Mouse (Mus musculus) layer of hippocampus, adult 9-11 months (tissue): ENCODE data around the gene Gid4.

Experiments
- DNase-seq: peaks from one replicate; pipeline ENCODE4 v3.0.0; 2022

Gid4 gene

GRCm38 (mm10) chr11:60416963-60417716 lies at the start of gene Gid4:
Gene Gid4 (plus strand): TSS chr11:60417145.
- DNase-seq: peak; percentile 99

DNA sequence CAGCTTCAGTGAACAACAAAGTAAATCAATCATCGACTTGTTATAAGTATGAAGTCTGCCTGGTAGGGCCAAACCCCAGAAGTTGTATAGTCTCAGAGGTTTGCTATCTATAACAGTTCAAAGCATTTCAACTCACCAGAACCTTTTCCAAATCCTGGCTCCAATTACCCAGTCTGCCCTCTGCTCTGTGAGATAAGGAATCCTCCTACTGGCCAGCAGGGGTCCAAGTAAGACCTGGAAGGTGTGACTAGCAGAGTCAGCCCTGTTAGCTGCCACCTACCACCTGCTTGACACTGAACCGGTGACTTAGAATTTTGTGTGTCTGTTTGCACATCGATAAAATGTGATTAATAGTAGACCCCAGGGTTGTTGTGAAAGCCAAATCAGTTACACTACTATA lies 49.7 kb upstream of the Gid4 start:
- DNase-seq: no peak

DNA sequence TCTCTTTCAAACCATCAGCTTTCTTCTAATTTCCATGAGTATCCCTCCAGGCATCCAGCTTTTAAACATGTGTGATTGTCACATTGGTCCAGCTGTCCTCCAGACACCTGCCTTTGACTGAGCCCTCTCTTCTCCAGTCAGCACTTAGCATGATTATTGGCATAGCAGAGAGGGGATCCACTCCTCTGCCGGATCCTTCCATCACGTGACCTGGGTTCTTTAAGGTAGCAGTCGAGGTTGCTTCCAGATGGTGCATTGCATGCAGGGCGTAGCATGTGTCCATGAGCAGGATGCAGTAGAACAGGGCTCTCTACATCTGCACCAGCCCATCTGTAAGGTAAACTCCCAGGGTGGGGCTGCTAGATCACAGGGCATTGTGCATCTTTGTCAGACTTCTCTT lies 48.0 kb upstream of the Gid4 start:
- no peak for DNase-seq

- no peak for DNase-seq
These were observed 47.5 kb upstream of the Gid4 start for GRCm38 (mm10) chr11:60369448-60369847.

- DNase-seq: no peak
These were observed 46.5 kb upstream of the Gid4 start for GRCm38 (mm10) chr11:60370431-60370830.

GRCm38 (mm10) chr11:60374481-60374880 lies 42.5 kb upstream of the Gid4 start:
- DNase-seq: no peak

DNA sequence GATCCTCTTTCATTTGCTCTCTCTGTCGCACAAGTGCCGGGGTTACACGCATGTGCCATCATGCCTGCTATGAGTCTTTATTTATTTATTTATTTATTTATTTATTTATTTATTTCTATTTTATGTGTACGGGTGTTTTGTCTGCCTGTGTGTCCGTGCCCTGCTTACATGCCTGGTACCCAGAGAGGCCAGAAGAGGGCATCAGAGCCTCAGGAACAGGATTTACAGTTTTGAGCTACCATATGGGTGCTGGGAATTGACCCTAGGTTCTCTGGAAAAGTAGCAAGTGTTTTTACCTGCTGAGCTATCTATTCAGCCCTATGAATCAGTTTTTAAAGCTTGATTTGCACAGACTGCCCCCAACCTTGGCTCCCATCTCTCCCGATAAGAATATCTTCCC lies 33.4 kb upstream of the Gid4 start:
- DNase-seq: no peak

DNA sequence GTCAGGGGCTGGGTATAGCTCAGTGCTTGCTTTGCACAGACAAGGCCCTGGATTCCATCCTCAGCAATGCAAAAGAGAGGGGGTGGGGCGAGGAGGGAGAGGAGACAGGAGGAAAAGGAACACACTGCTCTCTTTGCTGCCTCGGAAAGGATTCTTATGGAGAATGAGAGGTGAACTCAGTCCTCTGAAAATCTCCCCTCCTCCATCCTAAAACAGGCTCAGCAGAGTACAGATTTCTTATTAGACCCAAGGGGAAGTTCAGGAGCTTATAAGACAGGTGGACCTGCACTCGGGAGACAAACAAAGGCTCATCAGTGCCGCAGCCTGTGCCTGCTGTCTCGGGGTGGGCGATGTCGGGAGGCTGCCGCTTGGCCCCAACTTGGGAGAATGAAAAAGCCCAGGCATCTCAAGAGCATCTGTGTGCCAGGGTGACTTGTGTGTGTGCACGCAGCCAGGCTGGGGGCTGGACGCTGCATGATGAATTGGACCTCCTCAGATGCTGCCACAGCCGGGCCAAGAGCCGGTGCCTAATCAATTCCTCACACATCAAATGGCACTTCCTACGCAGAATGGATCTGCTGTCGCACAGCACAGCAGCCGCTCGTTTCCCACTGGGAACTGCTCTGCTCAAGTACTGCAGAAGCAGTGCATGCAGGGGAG lies 32.1 kb upstream of the Gid4 start:
- peak; percentile 89 for DNase-seq

GRCm38 (mm10) chr11:60385946-60386345 lies 31.0 kb upstream of the Gid4 start:
- no peak for DNase-seq

DNA sequence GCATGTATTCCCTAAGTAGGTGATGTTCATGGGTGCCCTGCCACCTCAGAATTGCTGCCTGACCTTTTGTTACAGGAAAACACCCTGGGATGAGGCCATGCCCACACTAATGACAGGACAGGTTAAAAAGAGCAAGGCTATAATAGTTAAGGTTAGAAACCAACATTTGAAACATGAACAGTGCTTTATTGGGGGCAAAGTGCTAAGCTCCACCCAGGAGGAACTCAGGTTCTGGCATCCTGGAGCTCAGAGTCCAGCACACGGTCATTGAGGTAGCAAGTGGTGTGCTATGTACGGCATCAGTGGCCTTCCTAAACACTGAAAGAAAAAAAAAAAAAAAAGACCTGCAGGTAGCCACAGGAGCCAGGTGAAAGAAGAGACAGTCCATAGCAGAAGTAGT lies 29.0 kb upstream of the Gid4 start:
- no peak for DNase-seq

DNA sequence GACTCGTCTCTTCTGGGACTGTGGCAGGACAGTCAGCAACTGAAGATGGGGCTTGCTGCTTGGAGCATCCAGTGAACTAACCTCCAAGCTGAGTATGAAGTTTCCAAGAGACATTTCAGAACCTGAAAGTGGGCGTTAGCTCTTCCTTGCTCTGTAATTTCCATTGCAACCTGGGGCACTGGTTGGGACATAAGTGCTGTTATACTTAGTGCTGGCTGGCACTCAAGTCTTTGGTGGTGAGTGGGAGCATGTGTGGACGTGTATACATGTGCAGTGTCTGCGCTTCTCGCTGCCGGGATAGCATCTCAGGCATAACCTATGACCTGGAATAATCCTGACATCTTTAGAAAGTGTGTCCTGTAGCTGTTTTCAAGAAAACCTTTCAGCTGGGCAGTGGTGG lies 25.6 kb upstream of the Gid4 start:
- DNase-seq: no peak

DNA sequence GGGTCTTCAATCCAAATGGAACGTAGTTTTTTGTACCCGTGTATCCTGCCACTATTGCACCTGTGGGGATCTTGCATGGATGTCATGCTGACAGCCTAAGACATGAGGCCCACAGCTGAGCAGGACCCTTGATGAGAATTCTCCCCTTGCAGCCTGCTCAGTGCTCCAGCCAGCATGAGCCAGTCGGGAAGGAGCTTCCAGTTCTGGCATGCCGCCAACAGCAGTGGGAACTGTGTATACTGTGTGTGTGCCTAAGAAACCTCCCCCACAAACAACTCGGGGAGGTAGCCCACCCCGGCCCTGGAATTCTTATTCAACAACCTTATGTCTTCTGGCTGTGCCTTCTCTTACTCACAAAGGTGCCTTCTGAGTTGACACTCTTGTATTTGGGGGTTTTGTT lies 20.4 kb upstream of the Gid4 start:
- no peak for DNase-seq

DNA sequence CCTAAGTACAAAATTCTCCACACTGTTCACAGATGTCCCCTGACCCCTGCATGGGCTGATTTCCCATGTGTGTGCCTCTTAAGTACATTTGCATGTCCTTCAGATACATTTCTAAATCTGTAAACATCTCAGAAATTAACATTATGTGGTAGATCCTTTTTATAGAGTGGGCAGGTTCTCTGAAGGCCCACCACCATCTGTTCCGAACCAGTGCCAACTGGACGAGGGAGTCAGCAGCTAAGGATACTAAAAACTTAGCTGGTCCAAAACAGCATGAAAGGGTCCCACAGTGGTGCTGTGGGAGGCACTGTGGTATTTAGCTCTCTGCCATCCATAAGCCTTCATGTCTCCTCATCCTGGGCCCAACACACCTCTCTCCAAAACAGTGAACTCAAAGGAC lies 19.8 kb upstream of the Gid4 start:
- peak; percentile 20 for DNase-seq

DNA sequence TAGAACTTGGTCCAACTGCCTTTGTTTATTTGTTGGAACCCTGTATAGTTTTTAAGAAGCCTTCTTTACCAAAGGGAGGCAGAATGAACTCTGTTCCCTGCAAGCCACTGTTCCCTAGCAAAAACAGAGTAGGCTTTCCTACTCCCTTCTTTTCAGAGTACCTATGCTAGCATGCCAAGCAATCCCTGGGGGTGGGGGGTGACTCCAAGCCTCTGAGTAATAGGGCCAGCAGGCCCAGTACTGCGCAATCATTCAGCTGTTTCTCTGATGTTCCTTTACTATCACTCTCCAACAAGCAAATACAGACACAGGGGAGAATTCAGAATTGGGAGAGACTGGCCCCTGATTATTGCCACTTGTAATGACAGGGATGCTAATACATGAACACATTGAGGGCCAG lies 10.3 kb upstream of the Gid4 start:
- peak; percentile 27 for DNase-seq

DNA sequence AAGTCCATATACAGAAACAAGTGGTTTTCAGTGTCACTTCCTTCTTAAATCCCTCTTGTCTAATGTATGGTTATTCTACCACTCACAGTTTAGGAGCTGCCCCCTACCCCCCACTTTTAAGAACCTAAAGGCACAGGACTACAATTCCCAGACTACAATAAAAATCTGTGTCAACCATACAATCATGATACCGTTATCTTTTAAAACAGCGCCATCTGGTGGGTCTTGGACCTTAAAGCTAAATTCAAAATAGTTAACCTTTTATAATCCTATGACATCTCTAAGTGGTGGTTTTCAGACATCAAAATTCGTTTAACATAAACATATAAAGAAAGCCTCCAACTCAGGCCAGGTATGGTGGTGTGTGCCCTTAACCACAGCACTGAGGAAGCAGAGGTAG lies 4.8 kb upstream of the Gid4 start:
- DNase-seq: peak; percentile 57

DNA sequence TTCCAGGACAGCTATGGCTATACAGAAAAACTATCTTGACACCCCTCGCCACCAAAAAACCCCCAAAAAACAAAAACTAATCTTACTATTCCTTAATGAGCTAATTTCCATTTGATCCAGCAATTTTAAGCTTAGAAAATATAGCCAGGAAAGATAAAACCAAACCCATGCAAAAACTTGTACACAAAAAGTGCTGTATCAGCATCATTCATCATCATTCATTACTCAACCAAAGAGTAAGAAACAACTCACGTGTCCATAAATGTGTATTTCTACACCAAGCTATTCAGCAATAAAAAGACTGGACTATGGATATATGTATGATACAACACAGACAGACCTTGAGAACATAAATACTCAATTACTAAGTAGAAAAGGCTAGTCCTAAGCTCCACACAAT lies 4.0 kb upstream of the Gid4 start:
- DNase-seq: no peak

- DNase-seq: no peak
These were observed 369 bp upstream of the Gid4 start for GRCm38 (mm10) chr11:60416590-60416962.

- DNase-seq: peak; percentile 28
These were observed 950 bp downstream of the Gid4 start, which contains the start of gene Atpaf2 for GRCm38 (mm10) chr11:60417717-60418472. Gene Atpaf2 (minus strand): TSS chr11:60418457.

DNA sequence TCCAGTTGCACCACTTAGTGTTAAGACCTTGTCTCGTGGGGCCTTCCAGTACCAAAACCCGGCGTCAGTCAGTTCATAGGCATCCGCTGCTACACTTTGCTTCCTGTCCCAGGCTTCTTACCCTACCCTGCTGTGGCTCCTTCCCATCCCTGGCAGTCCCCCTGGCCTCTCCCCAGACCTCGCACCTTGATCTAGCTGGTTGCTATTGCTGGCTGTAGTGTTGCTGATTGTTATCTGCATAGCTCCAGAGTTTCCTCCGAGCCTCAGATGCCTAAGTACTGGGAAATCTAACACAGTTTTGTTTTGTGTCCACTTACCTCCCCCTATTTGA lies 1.5 kb downstream of the Gid4 start:
- no peak for DNase-seq

- DNase-seq: no peak
These were observed 5.2 kb downstream of the Gid4 start for GRCm38 (mm10) chr11:60422046-60422668.

- DNase-seq: no peak
These were observed 6.1 kb downstream of the Gid4 start for GRCm38 (mm10) chr11:60423006-60423405.

GRCm38 (mm10) chr11:60426417-60426816 lies 9.5 kb downstream of the Gid4 start:
- DNase-seq: no peak

DNA sequence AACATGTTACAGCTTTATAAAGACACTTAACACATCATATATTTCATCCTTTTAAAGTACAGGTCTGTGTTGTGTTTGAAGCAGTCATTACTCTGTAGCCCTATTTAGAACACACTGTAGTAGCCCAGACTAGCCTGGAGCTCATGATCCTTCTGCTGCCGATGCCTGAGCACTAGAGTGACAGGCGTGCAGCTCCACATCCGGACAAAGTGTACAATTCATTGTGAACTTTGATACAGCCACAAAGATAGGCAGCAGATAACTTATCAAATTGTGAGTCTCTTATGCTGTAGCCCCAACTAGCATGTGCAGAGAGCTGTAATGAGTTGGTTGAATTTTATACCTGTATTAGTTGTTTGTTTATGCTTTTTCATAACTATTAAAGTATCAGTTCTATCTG lies 10.7 kb downstream of the Gid4 start:
- no peak for DNase-seq

DNA sequence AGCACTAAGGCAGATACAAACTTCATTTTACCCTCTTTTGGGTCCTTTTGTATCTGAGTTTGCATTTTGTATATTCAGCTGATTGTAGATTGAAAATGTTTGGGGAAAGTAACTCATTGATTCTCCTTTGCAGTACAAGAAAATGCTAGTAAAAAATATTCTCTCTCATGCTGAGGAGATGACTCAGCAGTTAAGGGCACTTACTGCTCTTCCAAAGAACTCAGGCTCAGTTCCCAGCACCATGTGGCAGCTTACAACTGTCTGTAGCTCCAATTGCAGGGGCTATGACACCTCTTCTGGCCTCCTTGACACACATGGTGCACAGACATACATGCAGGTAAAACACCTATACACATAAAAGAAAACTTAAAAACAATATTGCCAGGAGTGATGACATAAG lies 16.6 kb downstream of the Gid4 start:
- no peak for DNase-seq
